Mouse (Mus musculus) neutrophil, adult 5-6 weeks (primary cell): ENCODE measurements around the gene Ost4. TPM values are rescaled to one million over a fixed set of nuclear protein-coding genes. Genes with fewer than 3 reads are reported as not detected.

Experiments
- ATAC-seq: fragments of 151-379, 151-347 bp; 2 replicates; pipeline ENCODE4 v1.8.0; 2017; ENCODE audit warnings: mild to moderate bottlenecking, moderate TSS enrichment; ENCODE audit not compliant: insufficient number of reproducible peaks, poor library complexity, low FRiP score, severe bottlenecking; ENCODE audit errors: extremely low read depth
- total RNA-seq: library from RNA; stranded (forward); fragments of 200-1000 nt; gene quantifications from 2 replicates; pipeline ENCODE4 v1.2.3, GENCODE M21; 2017

Gene Ost4
- total RNA-seq, 1 experiment from 2014 or later: 124 TPM

DNA sequence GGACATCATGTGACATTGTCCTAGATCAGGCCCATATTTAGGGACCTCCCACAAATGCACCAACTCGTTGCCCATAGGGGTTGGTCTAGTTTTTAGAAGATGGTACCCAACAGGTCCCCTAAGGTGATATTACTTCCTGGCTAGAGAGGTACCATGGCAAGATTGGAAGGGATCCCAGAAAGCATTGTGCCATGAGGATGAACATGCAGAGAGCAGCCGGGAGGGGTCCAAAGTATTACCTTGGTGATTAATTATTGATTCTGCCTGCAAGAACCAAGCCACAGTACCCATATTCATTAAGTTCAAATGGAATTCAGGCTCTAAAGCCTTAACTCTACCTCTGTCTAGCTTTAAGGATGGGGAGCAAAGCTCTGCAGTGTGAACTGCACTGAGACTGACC, 18.5 kb upstream of the Ost4 start:
- ATAC-seq: no peak

DNA sequence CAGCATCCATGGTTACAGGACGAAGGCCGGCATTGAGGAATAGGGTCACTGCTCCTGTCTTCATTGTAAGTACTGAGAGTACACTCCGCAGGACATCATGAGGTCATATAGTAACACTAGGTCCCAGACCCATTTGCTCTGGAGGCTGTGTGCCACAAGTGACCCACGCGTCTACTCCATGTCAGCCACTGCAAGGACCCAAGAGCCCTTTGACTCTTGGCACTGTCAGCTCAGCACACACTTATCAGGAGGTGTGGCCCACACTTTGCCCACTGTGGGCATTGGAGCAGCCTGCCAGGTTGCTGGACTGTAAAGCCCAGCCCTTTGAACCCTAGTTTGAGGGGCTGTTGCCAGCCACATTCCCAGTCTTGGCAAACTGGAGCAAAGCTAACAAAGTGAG, 17.6 kb upstream of the Ost4 start:
- no peak for ATAC-seq

DNA sequence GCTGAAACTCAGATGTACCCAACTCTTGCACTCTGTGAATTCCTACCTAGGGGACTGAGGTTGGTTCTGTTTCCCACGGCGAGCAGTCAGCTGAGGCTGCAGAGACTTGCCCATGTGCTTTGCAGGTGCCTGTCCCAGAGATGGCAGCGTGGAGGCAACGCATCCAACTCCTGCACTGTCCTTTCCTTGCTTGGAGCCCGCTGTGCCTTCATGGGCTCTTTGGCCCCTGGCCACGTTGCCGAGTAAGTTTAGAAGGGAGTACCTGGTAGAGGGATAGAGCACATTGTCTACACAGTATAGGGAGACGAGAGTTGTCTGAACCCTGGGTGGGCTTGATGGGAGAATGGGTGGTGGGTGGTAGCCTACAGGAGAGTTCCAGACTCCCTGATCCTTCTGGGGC, 17.0 kb upstream of the Ost4 start:
- ATAC-seq: no peak

DNA sequence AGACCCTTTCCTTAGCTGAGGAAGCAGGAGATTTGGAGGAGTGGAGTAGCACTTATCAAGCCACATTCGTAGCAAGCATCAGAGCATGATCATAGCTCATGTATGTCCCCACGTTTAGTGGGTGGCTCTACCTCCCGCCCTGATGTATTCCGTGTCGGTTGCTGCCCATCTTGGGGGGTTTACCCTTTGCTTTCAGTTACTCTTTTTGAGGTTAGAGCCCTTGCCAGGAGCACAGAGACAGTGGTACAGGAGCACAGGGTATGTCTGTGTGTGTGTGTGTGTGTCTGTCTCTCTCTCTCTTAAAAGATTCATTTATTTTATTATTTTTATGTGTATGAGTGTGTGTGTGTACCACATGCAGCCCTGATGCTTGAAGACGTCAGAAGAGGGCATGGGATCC, 15.5 kb upstream of the Ost4 start:
- no peak for ATAC-seq

DNA sequence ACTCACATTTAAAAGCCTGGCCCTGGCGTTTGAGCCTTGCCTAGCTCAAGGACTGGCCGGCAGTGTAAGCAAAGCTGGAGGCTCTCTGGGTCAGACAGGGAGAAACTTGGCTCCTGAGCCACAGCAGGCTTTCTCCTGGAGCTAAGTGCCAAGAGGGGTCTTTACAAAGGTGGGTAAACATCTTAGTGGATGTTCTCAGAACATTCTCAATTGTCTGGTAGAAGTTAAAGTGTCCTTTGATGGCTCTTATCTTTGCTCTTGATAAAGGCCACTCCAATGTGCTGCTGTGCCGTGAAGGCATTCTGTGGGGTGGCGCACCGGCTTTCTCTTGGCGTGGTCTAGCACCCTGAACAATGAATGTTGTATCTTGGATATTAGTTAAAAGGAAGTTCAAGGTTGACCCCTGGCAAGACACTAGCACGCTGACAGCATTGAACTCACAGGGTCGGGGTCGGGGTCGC, 15.0 kb upstream of the Ost4 start:
- no peak for ATAC-seq

DNA sequence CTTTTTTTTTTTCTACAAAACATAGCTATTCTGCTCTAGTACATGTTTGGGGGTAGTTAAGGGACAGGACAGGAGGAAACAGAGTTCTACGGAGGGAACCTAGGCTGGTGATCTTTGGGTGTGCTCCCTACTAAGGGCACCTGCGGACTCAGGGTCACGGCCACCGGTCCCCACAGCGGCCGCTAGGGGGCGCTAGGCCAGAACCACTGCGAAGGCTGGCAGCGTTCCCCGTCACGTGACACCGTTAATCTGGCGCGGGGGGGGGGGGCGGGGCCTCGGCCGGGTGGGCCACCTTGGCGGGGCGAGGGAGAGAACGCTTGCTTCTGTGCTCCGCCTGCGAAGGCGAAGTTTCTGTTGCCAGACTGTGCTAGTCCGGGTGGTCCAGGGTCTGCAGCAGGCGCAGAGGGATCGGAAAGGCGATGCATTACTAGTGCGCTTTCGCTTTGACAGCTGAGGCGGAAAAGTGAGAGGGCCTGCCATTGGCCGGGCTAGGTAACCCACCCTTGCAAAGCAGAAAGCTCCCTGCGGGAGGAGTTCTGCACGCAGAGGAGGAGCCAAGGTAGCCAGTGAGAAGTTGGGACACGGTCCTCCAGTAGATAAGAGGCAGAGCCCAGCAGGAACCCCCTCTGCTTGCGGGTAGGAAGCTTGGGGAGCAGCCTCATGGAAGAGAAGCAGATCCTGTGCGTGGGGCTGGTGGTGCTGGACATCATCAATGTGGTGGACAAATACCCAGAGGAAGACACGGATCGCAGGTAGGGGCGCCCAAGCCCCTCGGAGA, 13.9 kb upstream of the Ost4 start, which contains the start of gene Khk:
Gene Khk (plus strand): TSS at position 176 of the 778 bp plus-strand sequence.
- peak; percentile 71 for ATAC-seq

DNA sequence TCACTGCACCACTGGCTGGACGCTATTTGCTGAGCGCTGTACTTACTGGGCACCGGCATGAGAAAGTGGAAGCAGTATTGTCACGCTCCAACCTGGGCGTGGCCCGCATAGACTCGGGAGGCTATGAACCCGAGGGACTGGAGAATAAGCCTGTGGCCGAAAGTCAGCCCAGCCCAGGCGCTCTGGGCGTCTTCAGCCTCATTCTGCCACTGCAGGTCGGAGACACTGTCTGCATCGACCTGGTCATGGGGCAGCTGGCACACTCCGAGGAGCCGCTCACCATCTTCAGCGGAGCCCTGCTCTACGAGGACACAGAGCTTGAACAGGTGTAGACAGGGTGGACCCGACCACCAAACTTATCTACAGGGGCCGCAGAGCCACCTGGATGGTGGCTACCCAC, 13.0 kb upstream of the Ost4 start:
- no peak for ATAC-seq

DNA sequence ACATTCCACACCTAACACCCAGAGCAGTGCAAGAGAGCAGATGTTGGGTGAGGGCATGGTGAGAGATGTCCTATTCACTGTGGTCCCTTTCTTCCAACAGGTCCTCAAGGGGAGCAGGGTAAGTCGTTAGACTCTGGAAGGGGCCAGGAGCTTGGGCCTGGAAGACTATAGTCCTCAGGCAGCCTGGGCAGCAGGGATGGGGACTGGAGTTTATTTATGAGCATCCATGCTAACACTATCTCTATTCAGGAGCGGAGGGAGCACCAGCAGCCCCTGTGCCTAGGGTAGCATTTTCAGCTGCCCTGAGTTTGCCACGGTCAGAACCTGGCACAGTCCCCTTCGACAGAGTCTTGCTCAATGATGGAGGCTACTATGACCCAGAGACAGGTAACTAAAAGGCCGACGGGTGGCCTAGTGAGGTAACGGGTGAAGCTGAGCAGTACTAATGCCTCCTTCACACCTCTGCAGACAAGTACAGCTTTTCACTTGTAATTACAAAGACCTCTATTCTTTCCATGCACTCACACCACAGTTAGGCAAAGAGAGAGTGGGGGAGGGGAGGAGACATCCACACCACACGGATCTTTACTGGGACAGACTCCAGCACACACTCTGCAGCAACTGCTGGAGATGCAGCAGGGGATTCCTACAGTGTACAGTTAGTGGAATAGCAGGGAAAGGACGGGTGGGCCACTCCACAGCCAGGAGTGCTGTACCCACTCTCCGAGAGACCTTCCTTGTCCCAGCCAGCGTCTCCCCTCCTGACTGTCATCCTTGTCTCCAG, 12.4 kb upstream of the Ost4 start:
- no peak for ATAC-seq

DNA sequence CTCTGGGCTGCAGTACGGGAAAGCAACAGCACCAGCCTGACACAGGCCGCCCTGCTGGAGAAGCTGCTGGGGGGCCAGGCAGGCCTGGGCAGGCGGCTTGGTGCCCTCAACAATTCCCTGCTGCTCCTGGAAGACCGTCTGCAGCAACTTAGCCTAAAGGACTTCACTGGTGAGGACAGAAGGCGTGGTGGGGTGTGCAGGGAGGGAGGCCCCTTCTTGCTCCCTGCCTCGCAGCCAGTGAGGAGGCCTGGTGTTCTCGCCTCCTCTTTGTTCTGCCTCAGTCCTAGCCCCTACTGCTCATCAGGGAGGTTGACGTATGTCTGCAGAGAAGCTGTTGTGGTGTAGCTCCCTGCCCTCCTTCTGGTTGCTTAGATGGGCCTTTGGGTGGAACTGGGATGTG, 11.1 kb upstream of the Ost4 start:
- no peak for ATAC-seq

DNA sequence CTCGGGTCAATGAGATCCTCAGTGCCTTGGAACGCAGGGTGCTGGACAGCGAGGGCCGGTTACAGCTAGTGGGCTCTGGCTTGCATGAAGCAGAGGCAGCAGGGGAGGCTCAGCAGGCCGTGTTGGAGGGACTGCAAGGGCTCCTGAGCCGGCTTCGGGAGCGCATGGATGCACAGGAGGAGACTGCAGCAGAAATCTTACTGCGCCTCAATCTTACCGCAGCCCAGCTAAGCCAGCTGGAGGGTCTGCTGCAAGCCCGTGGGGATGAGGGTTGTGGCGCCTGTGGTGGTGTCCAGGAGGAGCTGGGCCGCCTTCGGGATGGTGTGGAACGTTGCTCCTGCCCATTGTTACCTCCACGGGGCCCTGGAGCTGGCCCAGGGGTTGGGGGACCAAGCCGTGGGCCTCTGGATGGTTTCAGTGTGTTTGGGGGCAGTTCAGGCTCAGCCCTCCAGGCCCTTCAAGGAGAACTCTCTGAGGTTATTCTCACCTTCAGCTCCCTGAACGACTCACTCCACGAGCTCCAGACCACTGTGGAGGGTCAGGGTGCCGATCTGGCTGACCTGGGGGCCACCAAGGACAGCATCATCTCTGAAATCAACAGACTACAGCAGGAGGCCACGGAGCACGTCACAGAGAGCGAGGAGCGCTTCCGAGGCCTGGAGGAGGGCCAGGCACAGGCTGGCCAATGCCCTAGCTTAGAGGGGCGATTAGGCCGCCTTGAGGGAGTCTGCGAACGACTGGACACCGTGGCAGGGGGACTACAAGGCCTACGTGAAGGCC, 10.5 kb upstream of the Ost4 start:
- no peak for ATAC-seq

DNA sequence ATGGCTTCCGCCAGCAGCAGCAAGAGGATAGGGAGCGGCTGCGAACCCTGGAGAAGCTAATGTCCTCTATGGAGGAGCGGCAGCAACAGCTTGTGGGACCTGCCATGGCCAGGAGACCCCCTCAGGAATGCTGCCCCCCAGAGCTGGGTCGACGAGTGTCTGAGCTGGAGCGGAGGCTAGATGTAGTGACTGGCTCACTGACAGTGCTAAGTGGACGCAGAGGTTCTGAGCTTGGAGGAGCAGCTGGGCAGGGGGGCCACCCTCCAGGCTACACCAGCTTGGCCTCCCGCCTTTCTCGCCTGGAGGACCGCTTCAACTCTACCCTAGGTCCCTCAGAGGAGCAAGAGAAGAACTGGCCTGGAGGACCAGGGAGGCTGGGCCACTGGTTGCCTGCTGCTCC, 9.8 kb upstream of the Ost4 start:
- ATAC-seq: no peak

DNA sequence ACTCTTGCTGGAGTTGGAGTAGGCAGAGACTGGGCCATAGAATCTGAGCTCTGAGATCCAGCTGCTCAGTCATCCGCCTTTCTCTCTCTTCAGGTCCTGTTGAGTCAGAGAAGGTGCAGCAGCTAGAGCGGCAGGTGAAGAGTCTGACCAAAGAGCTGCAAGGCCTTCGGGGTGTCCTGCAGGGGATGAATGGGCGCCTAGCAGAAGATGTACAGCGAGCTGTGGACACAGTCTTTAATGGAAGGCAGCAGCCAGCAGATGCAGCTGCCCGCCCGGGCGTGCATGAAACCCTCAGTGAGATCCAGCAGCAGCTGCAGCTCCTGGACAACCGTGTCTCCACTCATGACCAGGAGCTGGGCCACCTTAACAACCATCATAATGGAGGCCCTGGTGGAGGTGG, 9.3 kb upstream of the Ost4 start:
- no peak for ATAC-seq

DNA sequence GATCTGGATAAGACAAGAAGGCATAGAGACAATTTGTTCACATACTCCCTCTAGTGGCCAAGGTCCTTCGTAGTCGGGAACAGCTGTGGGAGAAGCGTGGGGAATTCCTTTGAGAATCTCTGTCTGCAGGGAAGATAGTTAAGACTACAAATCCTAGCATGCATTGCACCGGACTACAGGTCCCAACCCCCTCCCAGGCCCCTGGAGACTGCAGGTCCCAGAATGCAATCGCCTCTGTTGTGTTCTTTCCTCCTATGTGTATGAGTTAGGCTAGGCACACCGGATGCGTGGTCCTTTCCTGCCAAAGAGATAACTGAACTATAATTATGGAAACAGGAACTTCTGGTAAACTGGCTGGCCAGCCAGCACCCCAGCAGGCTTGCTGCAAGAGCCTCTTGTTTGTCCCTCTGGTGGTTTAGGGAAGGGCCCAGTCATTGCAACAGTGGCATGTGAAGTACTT, 8.4 kb upstream of the Ost4 start:
- ATAC-seq: peak; percentile 32; the same call in 1 of the 2 replicates

DNA sequence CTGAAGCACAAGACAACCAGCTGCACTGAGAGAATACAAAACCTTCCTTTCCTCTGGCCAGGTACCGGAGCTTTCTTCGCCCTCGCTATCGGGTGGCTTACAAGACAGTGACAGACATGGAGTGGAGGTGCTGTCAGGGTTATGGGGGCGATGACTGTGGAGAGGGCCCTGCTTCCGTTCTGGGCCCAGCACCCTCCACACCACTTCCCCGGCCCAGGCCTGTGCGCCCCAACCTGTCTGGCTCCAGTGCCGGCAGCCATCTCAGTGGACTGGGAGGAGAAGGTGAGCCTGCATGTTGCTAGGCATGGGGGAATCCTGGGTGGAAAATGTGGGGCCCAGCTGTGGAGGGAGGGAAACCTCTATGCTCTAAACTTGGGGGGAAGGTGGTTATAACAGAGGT, 7.9 kb upstream of the Ost4 start:
- no peak for ATAC-seq

DNA sequence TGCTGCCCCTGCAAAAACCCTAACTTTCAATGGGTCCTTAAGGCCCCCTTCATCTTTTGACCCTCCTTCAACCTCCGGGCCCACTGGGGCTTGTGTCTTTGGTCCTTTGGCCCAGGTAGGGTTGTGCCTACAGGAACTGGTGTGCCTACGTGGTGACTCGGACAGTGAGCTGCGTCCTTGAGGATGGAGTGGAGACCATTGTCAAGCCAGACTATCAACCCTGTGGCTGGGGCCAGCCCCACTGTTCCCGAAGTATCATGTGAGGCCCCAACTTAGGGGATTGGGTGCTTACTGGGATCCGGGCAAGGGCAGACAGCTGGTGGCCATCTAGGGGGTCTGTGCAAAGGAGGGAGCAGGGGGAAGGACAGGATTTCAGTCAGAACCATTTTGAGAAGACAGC, 7.3 kb upstream of the Ost4 start:
- ATAC-seq: no peak

DNA sequence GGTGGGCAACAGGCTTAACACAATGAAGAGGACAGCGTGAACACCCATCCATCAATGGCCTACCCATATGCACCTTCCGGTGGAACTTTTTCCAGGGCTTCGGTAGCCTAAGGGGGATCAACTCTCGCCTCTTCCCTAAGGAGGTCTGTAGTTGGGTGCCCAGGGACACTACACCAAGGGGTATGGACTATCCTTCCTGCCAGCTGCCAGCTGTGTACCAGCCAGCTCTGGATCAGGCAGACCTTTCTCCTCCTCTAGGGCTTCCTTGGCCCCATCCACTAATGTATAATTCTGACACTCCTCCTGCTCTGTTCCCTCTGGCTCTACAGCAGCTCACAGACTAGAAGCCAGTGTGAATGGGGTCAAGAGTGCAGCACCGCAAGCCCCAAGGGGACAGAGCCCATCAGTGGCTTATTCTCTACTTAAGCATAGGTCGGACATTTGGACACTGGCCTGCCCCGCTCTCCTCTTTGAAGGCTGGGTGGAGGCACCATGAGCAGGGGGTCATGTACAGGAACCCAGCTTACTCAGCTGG, 6.6 kb upstream of the Ost4 start:
- ATAC-seq: no peak

DNA sequence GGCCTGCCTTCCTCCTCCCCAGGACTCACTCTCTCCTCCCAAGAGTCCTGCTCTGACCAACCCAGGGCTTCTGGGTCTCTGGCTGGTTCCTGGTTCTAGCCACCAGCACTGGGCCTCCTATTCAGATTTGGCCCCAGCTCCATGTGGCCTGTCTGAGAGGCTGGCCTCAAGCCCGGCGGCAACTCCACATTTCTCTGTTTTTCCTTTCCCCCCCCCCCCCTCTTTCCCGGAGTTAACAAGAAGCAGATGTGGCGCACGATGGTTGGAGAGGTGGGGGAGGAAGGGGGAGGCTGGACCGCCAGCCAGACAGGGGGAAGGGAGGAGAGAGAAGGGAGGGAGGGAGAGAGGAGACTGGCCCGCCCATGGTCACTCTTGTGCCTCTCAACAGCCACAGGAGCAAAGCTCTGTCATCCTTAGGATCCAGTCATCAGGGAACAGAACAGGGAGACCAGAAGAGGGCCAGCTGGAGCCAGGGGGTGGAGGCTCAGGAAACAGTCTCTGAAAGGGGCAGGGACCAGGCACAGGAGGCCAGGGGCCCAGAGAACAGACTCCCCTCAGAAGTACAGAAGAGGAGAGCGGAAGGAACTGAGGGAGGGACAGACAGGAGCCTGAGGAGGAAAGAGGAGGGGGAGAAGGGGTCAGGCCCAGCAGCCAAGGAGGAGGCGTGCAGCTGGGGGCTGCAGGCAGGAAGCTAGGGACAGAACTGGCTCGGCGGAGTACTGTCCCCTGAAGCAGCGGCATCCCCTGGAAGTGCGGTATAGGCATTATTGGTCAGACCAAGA, 5.7 kb upstream of the Ost4 start, which contains the start of gene Emilin1:
Gene Emilin1 (plus strand): TSS at position 343 of the 782 bp plus-strand sequence.
- ATAC-seq: no peak

DNA sequence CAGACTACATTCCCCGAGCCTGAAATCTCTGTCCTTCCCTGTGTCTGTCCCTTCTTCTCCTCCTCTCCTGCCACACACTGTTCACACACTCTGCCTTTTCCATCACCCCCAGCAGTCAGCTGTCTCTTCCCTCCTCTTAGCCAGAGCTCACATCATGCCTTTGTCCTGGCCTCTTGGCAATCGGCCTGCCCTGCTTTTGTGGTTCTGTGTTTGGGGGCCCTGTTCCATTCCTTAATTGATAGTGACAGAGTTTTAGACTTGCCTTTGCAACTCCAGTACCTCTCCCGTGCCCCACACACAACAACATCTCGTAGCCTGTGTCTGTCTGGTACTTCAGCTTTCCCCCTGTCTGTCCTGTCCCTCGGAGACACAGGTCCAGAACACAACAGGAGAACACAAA, 4.6 kb upstream of the Ost4 start:
- ATAC-seq: no peak
